ENCODE assay signal across 24 mouse cellular contexts in genomic region chr10:98542072-98542471, GRCm38 (mm10).
DNase-seq lines count a peak whose midpoint lies in the region; ATAC-seq and TF ChIP-seq lines count a peak whose summit lies in the region.
"Had no signal": no experiment of that assay in that cellular context is flagged by ENCODE, and none has a peak within 500 bp of the region (broad histone marks: within the 10 kb centered on the region; RNA-seq: fewer than 3 reads in every experiment).

No protein-coding gene starts in this region.

- H3ac ChIP-seq in C2C12 (ENCODE audit: control insufficient read depth, insufficient read length, low read depth) (no peak overlapping the region), myocyte (ENCODE audit: control insufficient read depth, insufficient read length) (no peak overlapping the region)

- no peak overlapping the region for H3K9ac ChIP-seq in limb, embryonic 14.5 days (ENCODE audit: low read depth, low read length, severe bottlenecking)
- no peak overlapping the region for H3K9ac ChIP-seq in heart, embryonic 11.5 days (ENCODE audit: low read depth, low read length)
- H3K9ac ChIP-seq in midbrain, embryonic 11.5 days (ENCODE audit: low read length): no peak overlapping the region

- peaks cover 9% of the 10 kb centered on the region for H3K4me1 ChIP-seq in limb, embryonic 14.5 days (ENCODE audit: control insufficient read depth, insufficient read depth, low read length)
- peaks cover 22% of the 10 kb centered on the region for H3K4me1 ChIP-seq in limb, embryonic 10.5 days
- no peaks in the 10 kb centered on the region; the same call in 1 of the 2 replicates for H3K4me1 ChIP-seq in heart, embryonic 11.5 days (ENCODE audit: control insufficient read depth, insufficient read depth, low read length)
- H3K4me1 ChIP-seq in midbrain, embryonic 11.5 days (ENCODE audit: control insufficient read depth, insufficient read depth, low read length): no peaks in the 10 kb centered on the region

- H3K79me2 ChIP-seq in C2C12 (ENCODE audit: control insufficient read depth, insufficient read depth): no peaks in the 10 kb centered on the region
- H3K79me2 ChIP-seq in myocyte (ENCODE audit: control insufficient read depth, insufficient read depth): no peaks in the 10 kb centered on the region

- H3K4me3 ChIP-seq in limb, embryonic 14.5 days (replicated peaks; ENCODE audit: low read length): no peak overlapping the region
- H3K4me3 ChIP-seq in limb, embryonic 10.5 days: no peak overlapping the region
- no peak overlapping the region for H3K4me3 ChIP-seq in C2C12 (ENCODE audit: insufficient read depth, poor library complexity, severe bottlenecking)
- no peak overlapping the region for H3K4me3 ChIP-seq in myocyte
- no peak overlapping the region for H3K4me3 ChIP-seq in heart, embryonic 11.5 days (ENCODE audit: low read depth, low read length)
- H3K4me3 ChIP-seq in midbrain, embryonic 11.5 days (ENCODE audit: low read depth, low read length): no peak overlapping the region

- ATAC-seq in limb, embryonic 14.5 days (ENCODE audit: low FRiP score, low read depth): peak; percentile 20; the same call in 1 of the 2 replicates
- no peak for ATAC-seq in heart, embryonic 11.5 days (replicated peaks; ENCODE audit: insufficient number of reproducible peaks, low FRiP score, low TSS enrichment)
- ATAC-seq in midbrain, embryonic 11.5 days (ENCODE audit: low FRiP score): no peak
- ATAC-seq: activated CD4-positive, CD25-positive, alpha-beta regulatory T cell, adult 4 months; CD4-positive, CD25-positive, alpha-beta regulatory T cell, adult 4 months; Patski had no signal

- WGBS in limb, embryonic 14.5 days: 62% methylated on average over 2 of the region's 2 CpGs
- 84% methylated on average over 2 of the region's 2 CpGs for WGBS in limb, embryonic 10.5 days
- 83% methylated on average over 2 of the region's 2 CpGs for WGBS in heart, embryonic 11.5 days (ENCODE audit: insufficient replicate concordance)
- 85% methylated on average over 2 of the region's 2 CpGs for WGBS in midbrain, embryonic 11.5 days

- H3K79me3 ChIP-seq in C2C12 (ENCODE audit: low read depth): no peaks in the 10 kb centered on the region

- H3K27me3 ChIP-seq in limb, embryonic 14.5 days (ENCODE audit: control insufficient read depth, insufficient read depth, low read length): no peaks in the 10 kb centered on the region
- no peaks in the 10 kb centered on the region for H3K27me3 ChIP-seq in limb, embryonic 10.5 days (ENCODE audit: low read depth, poor library complexity, severe bottlenecking)
- H3K27me3 ChIP-seq in C2C12 (ENCODE audit: control insufficient read depth, insufficient read depth, insufficient read length) (no peaks in the 10 kb centered on the region), myocyte (ENCODE audit: control insufficient read depth, insufficient read depth, insufficient read length) (no peaks in the 10 kb centered on the region)
- H3K27me3 ChIP-seq in heart, embryonic 11.5 days (ENCODE audit: control insufficient read depth, insufficient read depth, low read length): no peaks in the 10 kb centered on the region
- no peaks in the 10 kb centered on the region for H3K27me3 ChIP-seq in midbrain, embryonic 11.5 days (ENCODE audit: control insufficient read depth, insufficient read depth, low read length)
- H3K27me3 ChIP-seq: CH12.LX, Patski had no signal

- H3K9me3 ChIP-seq in limb, embryonic 14.5 days (ENCODE audit: control insufficient read depth, low read length): no peaks in the 10 kb centered on the region
- no peaks in the 10 kb centered on the region for H3K9me3 ChIP-seq in limb, embryonic 10.5 days (replicated peaks)
- no peaks in the 10 kb centered on the region for H3K9me3 ChIP-seq in heart, embryonic 11.5 days (replicated peaks; ENCODE audit: control insufficient read depth, low read length)
- no peaks in the 10 kb centered on the region for H3K9me3 ChIP-seq in midbrain, embryonic 11.5 days (ENCODE audit: control insufficient read depth, low read length)
- H3K9me3 ChIP-seq: G1E had no signal

- H3K4me2 ChIP-seq in limb, embryonic 14.5 days (replicated peaks; ENCODE audit: low read depth, low read length, severe bottlenecking): no peak overlapping the region
- H3K4me2 ChIP-seq in myocyte (ENCODE audit: low read depth): no peak overlapping the region
- H3K4me2 ChIP-seq in heart, embryonic 11.5 days: no peak overlapping the region
- no peak overlapping the region for H3K4me2 ChIP-seq in midbrain, embryonic 11.5 days

- DNase-seq in limb, embryonic 14.5 days (ENCODE audit: low spot score): no peak
- DNase-seq in limb, embryonic 10.5 days (ENCODE audit: low spot score): no peak
- DNase-seq in 3T3-L1 (ENCODE audit: low read depth, low spot score): peak; percentile 23
- no peak for DNase-seq in urinary bladder, postnatal 10 days (ENCODE audit: low spot score)
- DNase-seq in midbrain, embryonic 11.5 days (ENCODE audit: low spot score, missing footprints): no peak
- DNase-seq: adrenal gland, adult 2 months; adrenal gland, adult 8-10 months; adrenal gland, postnatal 10 days; adrenal gland, postnatal 14 days; adrenal gland, postnatal 25 days; adrenal gland, postnatal 36 days; B cell, adult 2 months; cerebellum, adult 11 months; cerebellum, adult 11-12 months; cerebellum, adult 18-20 months; cerebellum, adult 2 months had no signal

- no peak for TF ChIP-seq POLR2A in limb, embryonic 14.5 days (IDR thresholded peaks at IDR 0.05; ENCODE audit: borderline replicate concordance, extremely low read depth, insufficient read depth, insufficient read length)
- TF ChIP-seq POLR2A in myocyte (IDR thresholded peaks at IDR 0.05; ENCODE audit: insufficient read length, low read depth): no peak

- no peaks in the 10 kb centered on the region for H3K36me3 ChIP-seq in limb, embryonic 14.5 days (ENCODE audit: control insufficient read depth, insufficient read depth, low read length)
- H3K36me3 ChIP-seq in limb, embryonic 10.5 days: no peaks in the 10 kb centered on the region
- H3K36me3 ChIP-seq in C2C12 (ENCODE audit: control insufficient read depth, insufficient read depth) (no peaks in the 10 kb centered on the region), myocyte (ENCODE audit: control insufficient read depth, insufficient read depth) (no peaks in the 10 kb centered on the region)
- no peaks in the 10 kb centered on the region for H3K36me3 ChIP-seq in heart, embryonic 11.5 days (ENCODE audit: control insufficient read depth, insufficient read depth, low read length)
- H3K36me3 ChIP-seq in midbrain, embryonic 11.5 days (ENCODE audit: control insufficient read depth, insufficient read depth, low read length): no peaks in the 10 kb centered on the region
- H3K36me3 ChIP-seq: G1E had no signal

- no peak overlapping the region for H3K27ac ChIP-seq in limb, embryonic 14.5 days (replicated peaks; ENCODE audit: low read depth, low read length)
- H3K27ac ChIP-seq in limb, embryonic 10.5 days: no peak overlapping the region
- H3K27ac ChIP-seq in heart, embryonic 11.5 days (ENCODE audit: low read depth, low read length): no peak overlapping the region
- H3K27ac ChIP-seq in midbrain, embryonic 11.5 days (ENCODE audit: low read depth, low read length): no peak overlapping the region

- no peak for TF ChIP-seq CTCF in C2C12 (IDR thresholded peaks at IDR 0.05; ENCODE audit: control insufficient read depth, insufficient read depth, insufficient read length)

TF ChIP-seq in C2C12, 6 proteins besides CTCF, POLR2A, EP300 and RAD21:
- TF ChIP-seq MYOD1 (IDR thresholded peaks at IDR 0.05; ENCODE audit: control insufficient read depth, insufficient read length, low read depth): peak; percentile 86
- no peak for TF ChIP-seq CEBPB (IDR thresholded peaks at IDR 0.05; ENCODE audit: low read depth)

TF ChIP-seq in myocyte, 11 proteins besides CTCF, POLR2A, EP300 and RAD21:
- TF ChIP-seq REST (IDR thresholded peaks at IDR 0.05; ENCODE audit: insufficient read depth, insufficient read length): no peak
- TF ChIP-seq MYOD1 (IDR thresholded peaks at IDR 0.05; ENCODE audit: control insufficient read depth in 1 of 3, insufficient read length in 2 of 3, low read depth in 2 of 3): peak in 2 of 3 experiments; percentile 36 to 76
